Mouse (Mus musculus): ENCODE results near the gene Nudt7.

Nudt7 gene

GRCm38 (mm10) chr8:114143645-114144290, 10.4 kb downstream of the Nudt7 start:
- DNase-seq: no peak

- DNase-seq: no peak
Measured at GRCm38 (mm10) chr8:114153311-114154045, 20.1 kb downstream of the Nudt7 start.

GRCm38 (mm10) chr8:114158586-114158985, 25.2 kb downstream of the Nudt7 start:
- DNase-seq: no peak

- DNase-seq: no peak
Measured at GRCm38 (mm10) chr8:114159666-114160065, 26.3 kb downstream of the Nudt7 start.

- DNase-seq: no peak
Measured at GRCm38 (mm10) chr8:114163871-114164270, 30.5 kb downstream of the Nudt7 start.

- DNase-seq: no peak
Measured at GRCm38 (mm10) chr8:114164444-114165096, 31.2 kb downstream of the Nudt7 start.

- no peak for DNase-seq
Measured at GRCm38 (mm10) chr8:114165741-114166140, 32.4 kb downstream of the Nudt7 start.

GRCm38 (mm10) chr8:114176721-114177120, 43.4 kb downstream of the Nudt7 start:
- DNase-seq: no peak

GRCm38 (mm10) chr8:114193334-114193733, 60.0 kb downstream of the Nudt7 start:
- no peak for DNase-seq

GRCm38 (mm10) chr8:114198990-114199389, 65.6 kb downstream of the Nudt7 start:
- no peak for DNase-seq

Data from right cerebral cortex, postnatal 14 days (tissue).